Mouse (Mus musculus) hindbrain, postnatal 0 days (tissue): Measurements from ENCODE around the gene Upk3b. TPM values are rescaled to one million over a fixed set of nuclear protein-coding genes. Genes with fewer than 3 reads are reported as not detected.
A peak's percentile ranks its signal among the peaks of the same experiment; 100 is the strongest.
"Not testable (repeated sequence)": the region's sequence is repeated elsewhere in the genome, so short reads cannot be mapped to it uniquely, and the experiment has no call there.

ENCODE experiments used
- ATAC-seq: fragments of 200-750 bp; cut with Nextera tagmentation; 2 replicates; pipeline ENCODE4 v1.8.0; 2017; ENCODE audit warnings: mild to moderate bottlenecking, moderate TSS enrichment, moderate library complexity
- DNase-seq: peaks from one replicate; pipeline ENCODE4 v3.0.0-alpha.2; 2015; ENCODE audit warnings: low spot score
- H3K27ac ChIP-seq: fragments of 300-500 bp; sonication (generic); 2 replicates; pipeline ENCODE4 v1.5.1; 2014; ENCODE audit warnings: mild to moderate bottlenecking
- H3K27me3 ChIP-seq: fragments of 300-500 bp; sonication (generic); 2 replicates; pipeline ENCODE4 v1.6.1; 2014; ENCODE audit warnings: low read length, mixed read lengths; ENCODE audit not compliant: insufficient read depth
- H3K36me3 ChIP-seq: fragments of 300-500 bp; sonication (generic); 2 replicates; pipeline ENCODE4 v1.6.1; 2014; ENCODE audit warnings: low read length, mixed read lengths; ENCODE audit not compliant: insufficient read depth
- H3K4me1 ChIP-seq: fragments of 300-500 bp; sonication (generic); 2 replicates; pipeline ENCODE4 v1.6.1; 2014; ENCODE audit warnings: antibody characterized with exemption, low read length, mixed read lengths; ENCODE audit not compliant: insufficient read depth
- H3K4me2 ChIP-seq: fragments of 300-500 bp; sonication (generic); 2 replicates; pipeline ENCODE4 v1.6.1; 2014; ENCODE audit warnings: low read depth, mild to moderate bottlenecking, low read length, moderate library complexity, mixed read lengths
- H3K4me3 ChIP-seq: fragments of 300-500 bp; sonication (generic); 2 replicates; pipeline ENCODE4 v1.5.1; 2014; ENCODE audit warnings: low read length
- H3K9ac ChIP-seq: fragments of 300-500 bp; sonication (generic); replicated peaks from 2 replicates; pipeline ENCODE4 v1.6.1; 2014; ENCODE audit warnings: mild to moderate bottlenecking, low read length, moderate library complexity, mixed read lengths
- H3K9me3 ChIP-seq: fragments of 300-500 bp; sonication (generic); 2 replicates; pipeline ENCODE4 v1.6.1; 2016; ENCODE audit warnings: low read length, mixed read lengths
- CTCF ChIP-seq: IDR thresholded peaks from 2 replicates; pipeline ENCODE4 v1.5.1; 2016; ENCODE audit warnings: antibody characterized with exemption, control low read depth, low read depth
- whole genome bisulfite sequencing: fragments of 180-500 bp; shearing (Covaris S2); extraction: QIAGEN DNeasy Blood & Tissue Kit; methylation state at CpG from one replicate; pipeline ENCODE4 v1.1.7; 2014; 5-methylcytosine and 5-hydroxymethylcytosine counted together
- polyA plus RNA-seq: library from polyadenylated mRNA; unstranded; fragments of >200 nt; fragmentation: Nextera tagmentation; extraction: Ambion mirVana; gene quantifications from 2 replicates; pipeline ENCODE4 v1.2.1, GENCODE M21; 2015
- total RNA-seq: library from RNA; depleted of rRNA; stranded (reverse); fragments of >200 nt; gene quantifications from 2 replicates; pipeline ENCODE4 v1.2.3, GENCODE M21; 2014

The Upk3b gene
- total and polyA plus RNA-seq, 2 experiments from 2014 or later: not detected

DNA sequence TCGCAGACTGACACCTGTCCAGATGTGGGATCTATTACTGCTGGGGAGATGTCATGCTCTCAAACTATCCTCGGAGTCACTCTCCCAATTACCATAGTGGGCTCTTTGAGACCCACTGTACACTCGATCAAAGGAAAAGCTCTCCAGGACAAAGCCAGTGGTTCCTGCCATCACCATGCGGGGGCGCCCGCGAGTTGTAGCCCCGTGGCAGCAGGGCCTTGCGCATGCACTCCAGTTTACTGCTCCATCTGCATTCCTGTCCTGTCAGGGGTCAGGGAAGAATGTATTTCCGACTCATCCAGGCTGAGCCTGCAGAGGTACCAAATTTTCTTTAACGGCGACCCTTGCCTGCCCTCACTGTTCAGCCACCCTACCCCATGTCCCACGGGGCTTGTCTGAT, 6.6 kb downstream of the Upk3b start:
- 76% methylated on average over 13 of the region's 13 CpGs for WGBS
- Histone ChIP-seq H3K36me3 (no peaks in the 10 kb centered on the region), H3K9me3 (no peaks in the 10 kb centered on the region), H3K27ac (no peak overlapping the region), H3K9ac (no peak overlapping the region), H3K4me2 (no peak overlapping the region), H3K27me3 (no peaks in the 10 kb centered on the region), H3K4me1 (no peaks in the 10 kb centered on the region), H3K4me3 (no peak overlapping the region)
- TF ChIP-seq CTCF: peak; percentile 32
- no peak for ATAC-seq
- DNase-seq: no peak

DNA sequence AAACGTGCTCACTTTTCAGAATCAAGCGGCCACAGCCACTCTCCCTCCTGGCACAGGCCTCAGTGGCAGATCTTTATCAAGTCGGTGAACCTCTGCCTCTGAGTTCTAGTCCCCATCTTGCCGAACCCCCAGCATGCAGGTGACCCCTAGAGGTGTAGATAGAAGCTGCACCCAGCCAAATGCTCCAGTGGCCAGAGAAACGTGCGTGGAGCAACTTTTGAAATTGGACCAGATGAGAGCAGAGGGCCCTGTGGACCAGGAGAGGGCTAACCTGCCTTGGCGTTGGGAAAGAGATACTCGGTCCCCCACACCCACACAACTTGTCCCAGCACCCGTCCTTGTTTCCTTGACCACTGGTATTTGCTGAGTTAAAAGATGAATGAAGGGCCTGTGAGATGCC, 7.1 kb downstream of the Upk3b start:
- WGBS: 42% methylated on average over 9 of the region's 9 CpGs
- H3K36me3 ChIP-seq: no peaks in the 10 kb centered on the region
- no peaks in the 10 kb centered on the region for H3K9me3 ChIP-seq
- ATAC-seq (no peak), DNase-seq (no peak)
- H3K4me3 ChIP-seq: no peak overlapping the region
- no peak overlapping the region for H3K4me2 ChIP-seq
- peak; percentile 41 for TF ChIP-seq CTCF
- no peaks in the 10 kb centered on the region for H3K27me3 ChIP-seq
- no peaks in the 10 kb centered on the region for H3K4me1 ChIP-seq
- no peak overlapping the region for H3K9ac ChIP-seq
- no peak overlapping the region for H3K27ac ChIP-seq

DNA sequence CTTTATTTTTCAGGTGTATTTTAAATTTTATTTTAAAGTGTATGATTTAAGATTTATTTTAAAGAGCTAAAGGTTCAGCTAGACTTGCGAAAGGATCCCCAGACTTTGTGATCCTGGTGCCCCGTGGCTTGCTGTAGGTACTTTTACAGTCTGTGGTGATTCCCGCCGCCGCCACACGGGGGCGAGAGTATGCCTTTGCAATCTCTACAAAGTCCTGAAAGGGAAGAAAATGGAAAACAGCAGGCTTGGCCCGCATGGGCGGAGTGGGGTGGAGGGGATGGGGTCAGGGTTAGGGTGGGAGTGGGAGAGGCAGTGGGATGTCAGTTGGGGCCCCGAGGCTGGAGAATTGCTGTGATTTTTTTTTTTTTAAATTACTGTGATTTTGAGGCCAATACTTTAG, 7.7 kb downstream of the Upk3b start:
- TF ChIP-seq CTCF: peak; percentile 88
- Histone ChIP-seq H3K4me3 (no peak overlapping the region), H3K9me3 (no peaks in the 10 kb centered on the region), H3K9ac (no peak overlapping the region), H3K27me3 (no peaks in the 10 kb centered on the region), H3K4me1 (no peaks in the 10 kb centered on the region), H3K36me3 (no peaks in the 10 kb centered on the region), H3K27ac (no peak overlapping the region), H3K4me2 (no peak overlapping the region)
- ATAC-seq (peak; percentile 49; the same call in 1 of the 2 replicates), DNase-seq (peak; percentile 90)
- WGBS: 3% methylated on average over 10 of the region's 10 CpGs

DNA sequence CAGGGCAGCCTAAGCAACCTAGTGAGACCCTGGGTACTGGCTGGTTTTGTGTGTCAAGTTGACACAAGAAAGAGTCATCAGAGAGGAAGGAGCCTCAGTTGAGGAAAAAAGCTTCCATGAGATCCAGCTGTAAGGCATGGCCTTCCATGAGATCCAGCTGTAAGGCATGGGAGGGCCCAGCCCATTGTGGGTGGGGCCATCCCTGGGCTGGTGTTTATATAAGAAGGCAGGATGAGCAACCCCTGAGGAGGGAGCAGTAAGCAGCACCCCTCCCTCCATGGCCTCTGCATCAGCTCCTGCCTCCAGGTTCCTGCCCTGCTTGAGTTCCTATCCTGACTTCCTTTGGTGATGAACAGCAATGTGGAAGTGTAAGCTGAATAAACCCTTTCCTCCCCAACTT, 10.2 kb downstream of the Upk3b start:
- not testable (repeated sequence) for H3K27ac ChIP-seq, H3K27me3 ChIP-seq, H3K9ac ChIP-seq, DNase-seq, ATAC-seq, H3K9me3 ChIP-seq, H3K4me2 ChIP-seq, H3K36me3 ChIP-seq, H3K4me3 ChIP-seq, H3K4me1 ChIP-seq

DNA sequence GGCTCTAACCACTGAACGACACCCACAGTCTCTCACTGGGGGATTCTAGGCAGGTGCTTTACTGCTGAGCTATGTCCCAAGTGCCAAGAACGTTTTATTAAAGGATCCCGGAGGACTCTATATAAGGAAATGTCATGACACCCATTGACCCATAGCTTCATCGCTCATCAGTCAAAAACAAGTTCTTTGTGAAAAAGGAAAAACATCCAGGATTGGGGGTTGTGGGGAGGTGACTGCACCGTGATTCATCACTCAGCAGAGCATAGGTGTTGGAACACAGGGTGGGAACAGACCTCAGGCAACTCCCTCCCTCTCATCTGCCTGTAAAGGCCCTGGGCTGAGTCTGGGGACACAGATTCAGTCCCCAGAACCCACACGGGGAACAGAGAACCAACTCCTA, 11.6 kb downstream of the Upk3b start:
- Histone ChIP-seq H3K9ac (no peak overlapping the region), H3K27ac (no peak overlapping the region), H3K36me3 (no peaks in the 10 kb centered on the region), H3K4me3 (no peak overlapping the region), H3K9me3 (no peaks in the 10 kb centered on the region), H3K27me3 (no peaks in the 10 kb centered on the region), H3K4me2 (no peak overlapping the region), H3K4me1 (peaks cover 9% of the 10 kb centered on the region; the same call in 1 of the 2 replicates)
- TF ChIP-seq CTCF: no peak
- 58% methylated on average over 6 of the region's 6 CpGs for WGBS
- no peak for DNase-seq
- no peak for ATAC-seq

DNA sequence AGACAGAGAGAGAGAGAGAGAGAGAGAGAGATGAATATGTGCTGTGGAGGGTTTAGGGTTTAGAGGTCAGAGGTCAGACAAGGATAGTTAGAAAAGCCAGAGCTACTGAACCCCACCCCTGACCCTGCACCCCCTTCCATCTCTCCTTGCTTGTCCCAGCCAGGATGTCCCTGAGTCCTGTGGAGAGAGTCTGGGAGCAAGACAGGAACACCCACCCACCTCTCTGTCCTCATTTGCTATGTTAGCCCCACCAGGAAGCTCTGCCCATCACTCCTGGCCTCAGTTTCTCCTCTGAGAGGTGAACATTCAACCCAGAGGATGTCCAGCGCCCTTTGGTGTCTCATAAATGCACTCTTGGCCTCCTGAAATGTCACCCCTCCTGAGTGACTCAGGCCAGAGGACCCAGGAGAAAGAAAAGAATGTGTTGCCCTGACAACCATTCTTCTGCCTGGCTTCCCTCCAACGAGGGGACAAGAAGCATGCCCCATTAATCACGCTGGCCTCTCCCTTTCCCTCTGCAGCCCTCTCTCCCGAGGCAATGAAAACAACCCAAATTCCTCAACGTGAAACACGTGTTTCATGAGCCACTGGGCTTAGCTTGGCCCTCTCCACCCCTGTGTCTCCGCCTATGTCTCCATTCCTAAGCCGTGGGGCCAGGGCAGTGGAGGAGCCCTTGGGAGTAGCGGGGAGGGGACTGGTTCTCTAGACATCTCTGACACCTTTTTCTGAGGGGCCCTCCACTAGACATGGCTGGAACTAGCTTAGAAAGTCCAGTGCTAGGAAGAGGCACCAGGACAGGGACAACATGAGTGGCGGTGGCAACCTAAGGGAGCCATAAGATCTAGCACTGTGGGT, 13.2 kb downstream of the Upk3b start:
- H3K4me3 ChIP-seq: no peak overlapping the region
- no peaks in the 10 kb centered on the region for H3K27me3 ChIP-seq
- ATAC-seq (peak; percentile 78), DNase-seq (peak; percentile 80)
- WGBS: 9% methylated on average over 10 of the region's 10 CpGs
- no peak overlapping the region for H3K4me2 ChIP-seq
- H3K9me3 ChIP-seq: no peaks in the 10 kb centered on the region
- no peak for TF ChIP-seq CTCF
- peaks cover 9% of the 10 kb centered on the region; the same call in 1 of the 2 replicates for H3K4me1 ChIP-seq
- H3K9ac ChIP-seq: no peak overlapping the region
- H3K36me3 ChIP-seq: no peaks in the 10 kb centered on the region
- no peak overlapping the region for H3K27ac ChIP-seq

DNA sequence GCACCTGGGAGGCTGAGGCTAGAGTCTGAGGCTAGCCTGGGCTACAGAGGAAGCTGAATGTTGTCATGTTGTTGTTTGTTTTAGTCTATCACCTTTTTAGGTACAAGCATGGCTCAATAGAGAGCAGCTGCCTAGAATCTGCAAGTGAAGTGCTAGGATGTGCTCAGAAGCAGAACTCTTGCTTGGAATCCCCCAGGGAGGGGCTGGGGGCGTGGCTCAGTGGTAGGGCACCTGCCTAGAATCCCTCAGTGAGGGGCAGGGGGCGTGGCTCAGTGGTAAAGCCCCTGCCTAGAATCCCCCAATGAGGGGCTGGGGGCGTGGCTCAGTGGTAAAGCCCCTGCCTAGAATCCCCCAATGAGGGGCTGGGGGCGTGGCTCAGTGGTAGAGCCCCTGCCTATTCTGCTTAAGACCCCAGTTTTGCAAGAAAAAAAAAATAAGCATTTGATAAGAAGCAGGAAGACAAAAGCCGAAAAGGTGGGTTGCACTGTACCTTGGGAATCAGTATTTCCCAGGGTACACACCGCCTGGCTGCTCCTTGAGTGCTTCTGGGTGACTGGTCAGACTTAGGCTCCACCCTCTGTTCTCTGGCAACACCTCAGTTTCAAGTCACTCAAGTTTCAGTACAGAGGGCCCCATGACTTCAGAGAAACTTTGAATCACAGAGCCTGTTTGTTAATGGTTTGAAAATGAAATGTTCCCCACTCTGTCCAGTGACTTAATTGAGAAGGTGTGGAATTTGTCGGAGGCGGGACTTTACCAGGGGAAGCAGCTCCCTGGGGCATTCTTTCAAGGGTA, 14.8 kb downstream of the Upk3b start:
- WGBS: 88% methylated on average over 8 of the region's 8 CpGs

More for the DNA sequence above, 14.8 kb downstream of the Upk3b start:
- H3K9ac ChIP-seq: no peak overlapping the region
- no peak for DNase-seq
- no peak overlapping the region for H3K4me3 ChIP-seq
- no peaks in the 10 kb centered on the region for H3K27me3 ChIP-seq
- H3K9me3 ChIP-seq: no peaks in the 10 kb centered on the region
- ATAC-seq: no peak
- TF ChIP-seq CTCF: no peak
- H3K27ac ChIP-seq: no peak overlapping the region
- H3K4me1 ChIP-seq: peaks cover 9% of the 10 kb centered on the region; the same call in 1 of the 2 replicates
- no peak overlapping the region for H3K4me2 ChIP-seq
- no peaks in the 10 kb centered on the region for H3K36me3 ChIP-seq
